Mouse (Mus musculus) lung, embryonic 15.5 days (tissue): ENCODE data around the gene Xrcc3. TPM values are rescaled to one million over a fixed set of nuclear protein-coding genes. Genes with fewer than 3 reads are reported as not detected.

Source experiments
- ATAC-seq: fragments of 200-750 bp; cut with Nextera tagmentation; 2 replicates; pipeline ENCODE4 v1.8.0; 2017; ENCODE audit warnings: moderate number of reproducible peaks, borderline replicate concordance; ENCODE audit not compliant: low FRiP score, low TSS enrichment; ENCODE audit errors: extremely low read depth
- H3K27ac ChIP-seq: fragments of 300-500 bp; sonication (generic); 2 replicates; pipeline ENCODE4 v1.5.1; 2015; ENCODE audit warnings: moderate library complexity, mild to moderate bottlenecking, inconsistent platforms
- H3K27me3 ChIP-seq: fragments of 300-500 bp; sonication (generic); 2 replicates; pipeline ENCODE4 v1.6.1; 2015; ENCODE audit warnings: inconsistent platforms
- H3K36me3 ChIP-seq: fragments of 300-500 bp; sonication (generic); 2 replicates; pipeline ENCODE4 v1.6.1; 2015; ENCODE audit warnings: inconsistent platforms
- H3K4me1 ChIP-seq: fragments of 300-500 bp; sonication (generic); 2 replicates; pipeline ENCODE4 v1.6.1; 2015; ENCODE audit warnings: inconsistent platforms
- H3K4me2 ChIP-seq: fragments of 300-500 bp; sonication (generic); 2 replicates; pipeline ENCODE4 v1.6.1; 2015; ENCODE audit warnings: inconsistent platforms, mild to moderate bottlenecking, moderate library complexity
- H3K4me3 ChIP-seq: fragments of 300-500 bp; sonication (generic); 2 replicates; pipeline ENCODE4 v1.5.1; 2015; ENCODE audit warnings: mild to moderate bottlenecking, inconsistent platforms
- H3K9ac ChIP-seq: fragments of 300-500 bp; sonication (generic); 2 replicates; pipeline ENCODE4 v1.6.1; 2015; ENCODE audit warnings: inconsistent platforms
- H3K9me3 ChIP-seq: fragments of 300-500 bp; sonication (generic); 2 replicates; pipeline ENCODE4 v1.6.1; 2016; ENCODE audit warnings: inconsistent platforms
- WGBS: fragments of 180-500 bp; shearing (Covaris S2); methylation state at CpG from one replicate; pipeline ENCODE4 v1.1.7; 2015; 5-methylcytosine and 5-hydroxymethylcytosine counted together
- polyA plus RNA-seq: library from polyadenylated mRNA; unstranded; fragments of >200 nt; fragmentation: Nextera tagmentation; extraction: Ambion mirVana; gene quantifications from 2 replicates; pipeline ENCODE4 v1.2.1, GENCODE M21; 2015

Gene Xrcc3
- polyA plus RNA-seq, 1 experiment from 2014 or later: 8.7 TPM

GRCm38 (mm10) chr12:111756698-111757082, 57.0 kb downstream of the Xrcc3 start:
- Histone ChIP-seq H3K9ac (no peak overlapping the region), H3K4me2 (no peak overlapping the region), H3K9me3 (no peaks in the 10 kb centered on the region), H3K4me3 (no peak overlapping the region), H3K27ac (no peak overlapping the region), H3K36me3 (no peaks in the 10 kb centered on the region), H3K4me1 (peaks cover 29% of the 10 kb centered on the region), H3K27me3 (no peaks in the 10 kb centered on the region)
- WGBS: 27% methylated on average over 5 of the region's 5 CpGs
- no peak for ATAC-seq

- 35% methylated on average over 4 of the region's 4 CpGs for WGBS
- Histone ChIP-seq H3K27me3 (no peaks in the 10 kb centered on the region), H3K9me3 (no peaks in the 10 kb centered on the region), H3K9ac (no peak overlapping the region), H3K4me1 (peaks cover 24% of the 10 kb centered on the region), H3K27ac (no peak overlapping the region), H3K4me2 (no peak overlapping the region), H3K4me3 (no peak overlapping the region), H3K36me3 (no peaks in the 10 kb centered on the region)
- no peak for ATAC-seq
Measured at GRCm38 (mm10) chr12:111756082-111756697, 57.5 kb downstream of the Xrcc3 start.

GRCm38 (mm10) chr12:111755231-111755630, 58.4 kb downstream of the Xrcc3 start:
- H3K4me2 ChIP-seq: no peak overlapping the region
- ATAC-seq: no peak
- peaks cover 16% of the 10 kb centered on the region for H3K4me1 ChIP-seq
- 53% methylated on average over 2 of the region's 2 CpGs for WGBS
- H3K9ac ChIP-seq: no peak overlapping the region
- H3K27ac ChIP-seq: no peak overlapping the region
- no peaks in the 10 kb centered on the region for H3K36me3 ChIP-seq
- H3K9me3 ChIP-seq: no peaks in the 10 kb centered on the region
- H3K4me3 ChIP-seq: no peak overlapping the region
- no peaks in the 10 kb centered on the region for H3K27me3 ChIP-seq

GRCm38 (mm10) chr12:111754710-111755109, 59.0 kb downstream of the Xrcc3 start:
- Histone ChIP-seq H3K4me2 (no peak overlapping the region), H3K9me3 (no peaks in the 10 kb centered on the region), H3K9ac (no peak overlapping the region), H3K4me1 (peaks cover 11% of the 10 kb centered on the region), H3K27ac (no peak overlapping the region), H3K27me3 (no peaks in the 10 kb centered on the region), H3K36me3 (no peaks in the 10 kb centered on the region), H3K4me3 (no peak overlapping the region)
- ATAC-seq: no peak

- H3K27me3 ChIP-seq: no peaks in the 10 kb centered on the region
- H3K4me3 ChIP-seq: no peak overlapping the region
- no peak overlapping the region for H3K9ac ChIP-seq
- H3K4me2 ChIP-seq: no peak overlapping the region
- no peak overlapping the region for H3K27ac ChIP-seq
- 51% methylated on average over 9 of the region's 9 CpGs for WGBS
- ATAC-seq: no peak
- peaks cover 7% of the 10 kb centered on the region for H3K4me1 ChIP-seq
- H3K9me3 ChIP-seq: no peaks in the 10 kb centered on the region
- H3K36me3 ChIP-seq: no peaks in the 10 kb centered on the region
Measured at GRCm38 (mm10) chr12:111753347-111753746, 60.3 kb downstream of the Xrcc3 start.

Other genes with a start within 250 kb of the Xrcc3 start
- 34.0 and 34.8 TPM in 2 replicates for gene Mark3, start 239.3 kb downstream of the Xrcc3 start, polyA plus RNA-seq
- gene Ckb, start 141.5 kb downstream of the Xrcc3 start, polyA plus RNA-seq: 252 and 268 TPM in 2 replicates
- gene Trmt61a, start 135.8 kb downstream of the Xrcc3 start, polyA plus RNA-seq: 11.1 and 13.7 TPM in 2 replicates
- gene Bag5, start 100.6 kb downstream of the Xrcc3 start, polyA plus RNA-seq: 49.4 and 52.2 TPM in 2 replicates
- 43.7 and 47.9 TPM in 2 replicates for gene Apopt1, start 100.6 kb downstream of the Xrcc3 start, polyA plus RNA-seq
- 89.8 and 95.9 TPM in 2 replicates for gene Klc1, start 55.0 kb downstream of the Xrcc3 start, polyA plus RNA-seq
- 108 and 113 TPM in 2 replicates for gene Zfyve21, start 297 bp upstream of the Xrcc3 start, polyA plus RNA-seq
- gene Ppp1r13b, start 94.2 kb upstream of the Xrcc3 start, polyA plus RNA-seq: 23.1 and 25.6 TPM in 2 replicates
- gene Atp5mpl, start 153.1 kb upstream of the Xrcc3 start, polyA plus RNA-seq: 634 and 662 TPM in 2 replicates
- gene Tdrd9, start 157.7 kb upstream of the Xrcc3 start, polyA plus RNA-seq: 0.06 TPM in 1 of 2 replicates, not detected in the other
- not detected in 2 replicates for gene Rd3l, start 167.4 kb upstream of the Xrcc3 start, polyA plus RNA-seq